Mouse (Mus musculus) embryonic facial prominence, embryonic 13.5 days (tissue): ENCODE results near the gene Abhd11. TPM values are rescaled to one million over a fixed set of nuclear protein-coding genes. Genes with fewer than 3 reads are reported as not detected.
"Not testable (repeated sequence)": the region's sequence is repeated elsewhere in the genome, so short reads cannot be mapped to it uniquely, and the experiment has no call there.

Experiments used
- ATAC-seq: fragments of 200-750 bp; cut with Nextera tagmentation; 2 replicates; pipeline ENCODE4 v1.8.0; 2017; ENCODE audit warnings: low read depth; ENCODE audit not compliant: insufficient number of reproducible peaks, insufficient read depth, low FRiP score, low TSS enrichment
- H3K27ac ChIP-seq: fragments of 300-500 bp; sonication (generic); 2 replicates; pipeline ENCODE4 v1.5.1; 2015; ENCODE audit warnings: moderate library complexity, mild to moderate bottlenecking, inconsistent platforms
- H3K27me3 ChIP-seq: fragments of 300-500 bp; sonication (generic); 2 replicates; pipeline ENCODE4 v1.6.1; 2015; ENCODE audit warnings: mild to moderate bottlenecking, inconsistent platforms
- H3K36me3 ChIP-seq: fragments of 300-500 bp; sonication (generic); 2 replicates; pipeline ENCODE4 v1.6.1; 2015; ENCODE audit warnings: mild to moderate bottlenecking, inconsistent platforms
- H3K4me1 ChIP-seq: fragments of 300-500 bp; sonication (generic); 2 replicates; pipeline ENCODE4 v1.6.1; 2015; ENCODE audit warnings: inconsistent platforms
- H3K4me2 ChIP-seq: fragments of 300-500 bp; sonication (generic); 2 replicates; pipeline ENCODE4 v1.6.1; 2015; ENCODE audit warnings: moderate library complexity, mild to moderate bottlenecking, inconsistent platforms
- H3K4me3 ChIP-seq: fragments of 300-500 bp; sonication (generic); 2 replicates; pipeline ENCODE4 v1.5.1; 2015; ENCODE audit warnings: mild to moderate bottlenecking, inconsistent platforms
- H3K9ac ChIP-seq: fragments of 300-500 bp; sonication (generic); 2 replicates; pipeline ENCODE4 v1.6.1; 2015; ENCODE audit warnings: mild to moderate bottlenecking, inconsistent platforms
- H3K9me3 ChIP-seq: fragments of 300-500 bp; sonication (generic); 2 replicates; pipeline ENCODE4 v1.6.1; 2016; ENCODE audit warnings: inconsistent platforms
- WGBS: fragments of 180-500 bp; shearing (Covaris S2); methylation state at CpG from one replicate; pipeline ENCODE4 v1.1.7; 2015; ENCODE audit warnings: mixed read lengths; 5-methylcytosine and 5-hydroxymethylcytosine counted together
- polyA plus RNA-seq: library from polyadenylated mRNA; unstranded; fragments of >200 nt; fragmentation: Nextera tagmentation; extraction: Ambion mirVana; gene quantifications from 2 replicates; pipeline ENCODE4 v1.2.1, GENCODE M21; 2015

Abhd11 gene
- 57.4 and 59.4 TPM in 2 replicates for polyA plus RNA-seq

GRCm38 (mm10) chr5:135008671-135009589 is at the start of gene Abhd11:
Abhd11 (plus strand) TSS chr5:135009152.
- Histone ChIP-seq H3K27me3 (no peaks in the 10 kb centered on the region), H3K9me3 (no peaks in the 10 kb centered on the region), H3K27ac (peak within 1 kb of the TSS; percentile 96), H3K4me1 (peaks cover 36% of the 10 kb centered on the region), H3K36me3 (0 out of 2 replicates have a peak, but pooled peaks cover 7% of the 10 kb centered on the region), H3K4me2 (peak within 1 kb of the TSS; percentile 81), H3K4me3 (peak within 1 kb of the TSS; percentile 64), H3K9ac (peak within 1 kb of the TSS; percentile 75)
- ATAC-seq, result peak; percentile 89
- under 1% methylated on average over 52 of the region's 52 CpGs for WGBS

GRCm38 (mm10) chr5:134960430-134960829 is 48.5 kb upstream of the Abhd11 start:
- Histone ChIP-seq H3K36me3 (no peaks in the 10 kb centered on the region), H3K4me2 (no peak overlapping the region), H3K9ac (0 out of 2 replicates have a peak overlapping the region, but pooled peaks have one; percentile 36), H3K4me3 (no peak overlapping the region), H3K9me3 (no peaks in the 10 kb centered on the region), H3K27ac (no peak overlapping the region; the same call in 1 of the 2 replicates), H3K4me1 (peaks cover 8% of the 10 kb centered on the region), H3K27me3 (no peaks in the 10 kb centered on the region)
- WGBS, result 73% methylated on average over 2 of the region's 2 CpGs
- no peak for ATAC-seq

DNA sequence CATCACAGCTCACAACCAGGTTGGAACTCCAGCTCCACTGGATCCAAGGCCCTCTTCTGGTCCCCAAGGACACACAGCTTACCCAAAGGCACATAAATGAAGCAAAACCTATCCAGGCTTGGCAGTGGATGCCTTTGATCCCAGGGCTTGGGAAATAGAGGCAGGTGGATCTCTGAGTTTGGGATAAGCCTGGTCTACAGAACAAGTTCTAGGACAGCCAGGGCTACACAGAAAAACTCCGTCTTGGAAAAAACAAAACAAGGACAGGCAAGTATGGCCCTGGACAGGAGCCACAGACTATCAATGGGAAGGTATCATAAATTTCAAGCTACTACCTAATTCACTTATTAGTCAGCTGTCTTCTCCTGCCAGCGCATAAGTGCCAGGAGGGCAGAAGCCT is 47.4 kb upstream of the Abhd11 start:
- WGBS, result 93% methylated on average over 2 of the region's 2 CpGs
- H3K27me3 ChIP-seq, result no peaks in the 10 kb centered on the region; the same call in 1 of the 2 replicates
- no peak overlapping the region for H3K9ac ChIP-seq
- no peaks in the 10 kb centered on the region for H3K36me3 ChIP-seq
- peaks cover 18% of the 10 kb centered on the region for H3K4me1 ChIP-seq
- H3K27ac ChIP-seq, result no peak overlapping the region
- no peak for ATAC-seq
- H3K9me3 ChIP-seq, result no peaks in the 10 kb centered on the region
- no peak overlapping the region for H3K4me2 ChIP-seq
- no peak overlapping the region for H3K4me3 ChIP-seq

DNA sequence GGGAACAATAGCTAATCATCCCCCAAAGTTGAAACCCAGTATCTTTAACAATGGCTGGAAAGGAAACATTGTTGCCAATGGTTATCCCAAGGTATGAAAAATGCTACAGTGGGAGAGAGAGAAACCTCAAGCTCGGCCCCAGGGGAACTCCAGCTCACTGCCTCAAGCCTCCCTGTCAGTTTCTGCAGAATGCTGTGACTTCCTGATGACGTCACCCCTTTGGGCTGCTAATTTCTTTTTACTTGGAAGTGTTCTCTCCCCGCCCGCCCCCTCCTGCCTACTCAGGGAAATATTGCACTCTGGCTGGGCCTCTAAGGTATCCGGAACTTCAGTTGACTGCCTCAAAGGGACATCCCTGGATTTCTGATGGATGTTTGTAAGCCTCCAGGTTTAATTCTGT is 45.4 kb upstream of the Abhd11 start:
- peaks cover 8% of the 10 kb centered on the region for H3K27me3 ChIP-seq
- H3K9ac ChIP-seq, result no peak overlapping the region
- no peak for ATAC-seq
- no peak overlapping the region for H3K4me2 ChIP-seq
- no peaks in the 10 kb centered on the region for H3K36me3 ChIP-seq
- no peak overlapping the region for H3K4me3 ChIP-seq
- 43% methylated on average over 5 of the region's 5 CpGs for WGBS
- peaks cover 20% of the 10 kb centered on the region for H3K4me1 ChIP-seq
- no peaks in the 10 kb centered on the region for H3K9me3 ChIP-seq
- H3K27ac ChIP-seq, result no peak overlapping the region

DNA sequence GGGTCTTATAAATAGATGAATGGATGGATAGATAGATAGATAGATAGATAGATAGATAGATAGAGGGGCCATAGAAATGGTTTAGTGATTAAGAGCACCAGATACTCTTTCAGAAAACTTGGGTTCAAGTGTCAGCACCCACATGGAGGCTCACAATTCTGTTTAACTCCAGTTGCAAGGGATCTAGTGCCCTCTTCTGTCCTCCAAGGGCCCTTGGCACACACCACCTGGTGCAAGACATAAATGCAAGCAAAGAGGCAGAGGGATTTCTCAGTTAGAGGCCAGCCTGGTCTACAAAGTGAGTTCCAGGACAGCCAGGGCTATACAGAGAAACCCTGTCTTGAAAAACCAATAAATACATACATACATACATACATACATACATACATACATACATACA is 44.3 kb upstream of the Abhd11 start:
- not testable (repeated sequence) for H3K9ac ChIP-seq, H3K27me3 ChIP-seq, H3K27ac ChIP-seq, H3K4me2 ChIP-seq, H3K9me3 ChIP-seq, H3K36me3 ChIP-seq, ATAC-seq, H3K4me3 ChIP-seq
- H3K4me1 ChIP-seq, result peaks cover 20% of the 10 kb centered on the region

- Histone ChIP-seq H3K4me2 (peak overlapping the region; percentile 64), H3K27ac (peak overlapping the region; percentile 48), H3K9me3 (no peaks in the 10 kb centered on the region; the same call in 1 of the 2 replicates), H3K36me3 (no peaks in the 10 kb centered on the region), H3K27me3 (peaks cover 8% of the 10 kb centered on the region), H3K9ac (peak overlapping the region; percentile 40; the same call in 1 of the 2 replicates), H3K4me1 (peaks cover 18% of the 10 kb centered on the region), H3K4me3 (peak overlapping the region; percentile 36)
- no peak for ATAC-seq
- 6% methylated on average over 10 of the region's 10 CpGs for WGBS
These were observed 43.5 kb upstream of the Abhd11 start for GRCm38 (mm10) chr5:134965473-134965851.

DNA sequence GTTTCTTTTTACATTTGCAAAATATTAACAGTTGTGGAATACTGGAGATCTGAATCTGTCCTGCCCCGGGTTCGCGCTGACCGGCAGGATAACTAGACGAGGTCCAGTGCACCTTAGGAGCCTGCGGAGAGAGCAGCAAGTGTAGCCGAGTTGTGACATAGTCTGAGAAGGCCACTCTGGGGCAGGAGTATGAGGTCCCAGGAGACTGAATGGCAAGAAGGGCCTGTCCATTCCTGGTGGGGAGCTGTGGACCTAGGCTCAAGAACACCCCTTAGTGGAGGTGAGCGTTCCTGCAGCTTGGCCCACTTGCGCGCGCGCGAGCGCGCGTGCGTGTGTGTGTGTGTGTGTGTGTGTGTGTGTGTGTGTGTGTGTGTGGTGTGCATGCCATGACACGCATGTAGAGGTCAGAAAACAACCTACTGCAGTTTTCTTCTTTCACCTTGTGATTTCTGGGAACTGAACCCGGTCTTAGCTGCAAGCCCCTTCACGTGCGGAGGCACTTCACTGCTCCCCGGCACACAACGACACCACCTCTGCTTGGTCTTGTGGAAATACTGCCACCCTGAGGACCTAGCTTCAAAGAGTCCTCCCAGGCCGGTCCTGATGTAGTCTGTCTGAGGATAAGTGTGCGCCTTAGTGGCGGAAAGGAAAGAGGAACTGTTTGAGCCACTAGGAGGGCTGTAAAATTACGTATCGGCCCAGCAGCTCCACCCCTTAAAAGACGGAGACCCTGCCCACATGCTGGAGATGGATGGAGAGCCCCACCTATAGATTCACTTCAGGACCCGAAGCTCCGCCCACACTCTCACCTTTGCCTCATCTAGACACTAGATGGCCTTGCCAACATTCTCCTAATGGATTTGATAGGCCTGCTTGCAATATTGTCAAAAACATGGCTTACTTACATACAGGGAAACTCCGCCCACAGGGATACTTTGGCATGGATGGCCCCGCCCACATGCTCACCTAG is 42.8 kb upstream of the Abhd11 start:
- WGBS, result 3% methylated on average over 31 of the region's 33 CpGs
- no peaks in the 10 kb centered on the region; the same call in 1 of the 2 replicates for H3K9me3 ChIP-seq
- no peaks in the 10 kb centered on the region for H3K36me3 ChIP-seq
- H3K4me2 ChIP-seq, result peak overlapping the region; percentile 64
- peaks cover 11% of the 10 kb centered on the region for H3K4me1 ChIP-seq
- peaks cover 8% of the 10 kb centered on the region for H3K27me3 ChIP-seq
- H3K4me3 ChIP-seq, result peak overlapping the region; percentile 36
- H3K9ac ChIP-seq, result peak overlapping the region; percentile 40
- ATAC-seq, result peak; percentile 26; the same call in 1 of the 2 replicates
- peak overlapping the region; percentile 48 for H3K27ac ChIP-seq

- Histone ChIP-seq H3K4me3 (no peak overlapping the region), H3K36me3 (no peaks in the 10 kb centered on the region), H3K27ac (peak overlapping the region; percentile 40; the same call in 1 of the 2 replicates), H3K4me2 (no peak overlapping the region), H3K9ac (no peak overlapping the region), H3K27me3 (peaks cover 8% of the 10 kb centered on the region), H3K4me1 (peaks cover 11% of the 10 kb centered on the region), H3K9me3 (no peaks in the 10 kb centered on the region; the same call in 1 of the 2 replicates)
- no peak for ATAC-seq
- WGBS, result 58% methylated on average over 20 of the region's 20 CpGs
These were observed 41.6 kb upstream of the Abhd11 start for GRCm38 (mm10) chr5:134967164-134967944.

- H3K9ac ChIP-seq, result no peak overlapping the region
- no peak overlapping the region for H3K27ac ChIP-seq
- peaks cover 8% of the 10 kb centered on the region for H3K27me3 ChIP-seq
- no peak for ATAC-seq
- H3K36me3 ChIP-seq, result no peaks in the 10 kb centered on the region
- no peaks in the 10 kb centered on the region; the same call in 1 of the 2 replicates for H3K9me3 ChIP-seq
- peaks cover 10% of the 10 kb centered on the region for H3K4me1 ChIP-seq
- WGBS, result 48% methylated on average over 8 of the region's 8 CpGs
- no peak overlapping the region for H3K4me2 ChIP-seq
- H3K4me3 ChIP-seq, result no peak overlapping the region
These were observed 38.3 kb upstream of the Abhd11 start for GRCm38 (mm10) chr5:134970671-134971070.

DNA sequence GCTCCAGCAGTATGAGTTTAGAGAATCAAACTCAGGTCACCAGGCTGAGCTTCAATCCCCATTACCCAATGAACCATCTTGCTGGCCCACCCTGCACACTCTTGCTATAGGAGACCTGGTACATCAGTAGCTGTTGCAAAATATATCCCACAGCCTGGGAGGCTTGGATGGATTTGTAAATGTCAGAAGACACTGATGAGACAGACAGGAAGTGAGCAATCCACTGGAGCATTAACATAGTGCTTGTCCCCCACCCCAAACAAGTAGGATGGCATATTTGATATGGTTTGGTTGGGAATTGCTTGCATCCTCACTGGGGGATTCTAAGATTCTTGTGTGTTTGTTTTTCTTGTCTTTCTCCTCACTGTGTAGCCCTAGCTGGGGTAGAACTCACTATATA is 35.9 kb upstream of the Abhd11 start:
- H3K9me3 ChIP-seq, result no peaks in the 10 kb centered on the region; the same call in 1 of the 2 replicates
- no peak overlapping the region for H3K9ac ChIP-seq
- 0 out of 2 replicates have a peak, but pooled peaks cover 4% of the 10 kb centered on the region for H3K27me3 ChIP-seq
- no peaks in the 10 kb centered on the region for H3K36me3 ChIP-seq
- no peak for ATAC-seq
- H3K27ac ChIP-seq, result no peak overlapping the region
- H3K4me3 ChIP-seq, result no peak overlapping the region
- no peaks in the 10 kb centered on the region for H3K4me1 ChIP-seq
- H3K4me2 ChIP-seq, result no peak overlapping the region
